Mouse (Mus musculus) forebrain, embryonic 11.5 days (tissue): ENCODE results near the gene Mmgt2. TPM values are rescaled to one million over a fixed set of nuclear protein-coding genes. Genes with fewer than 3 reads are reported as not detected.

Experiments
- ATAC-seq: fragments of 200-750 bp; cut with Nextera tagmentation; replicated peaks from 2 replicates; pipeline ENCODE4 v1.8.0; 2017; ENCODE audit warnings: moderate TSS enrichment; ENCODE audit not compliant: low FRiP score
- DNase-seq: peaks from one replicate; pipeline ENCODE4 v3.0.0-alpha.2; 2017; ENCODE audit warnings: low spot score
- H3K27ac ChIP-seq: fragments of 300-500 bp; sonication (generic); 2 replicates; pipeline ENCODE4 v1.5.1; 2014; ENCODE audit warnings: low read depth, low read length
- H3K27me3 ChIP-seq: fragments of 300-500 bp; sonication (generic); 2 replicates; pipeline ENCODE4 v1.6.1; 2014; ENCODE audit warnings: mild to moderate bottlenecking, low read length, mixed read lengths; ENCODE audit not compliant: control insufficient read depth, insufficient read depth
- H3K36me3 ChIP-seq: fragments of 300-500 bp; sonication (generic); 2 replicates; pipeline ENCODE4 v1.6.1; 2014; ENCODE audit warnings: mild to moderate bottlenecking, low read length, moderate library complexity, mixed read lengths; ENCODE audit not compliant: control insufficient read depth, insufficient read depth
- H3K4me1 ChIP-seq: fragments of 300-500 bp; sonication (generic); replicated peaks from 2 replicates; pipeline ENCODE4 v1.6.1; 2014; ENCODE audit warnings: low read length, mixed read lengths; ENCODE audit not compliant: control insufficient read depth, insufficient read depth
- H3K4me2 ChIP-seq: fragments of 300-500 bp; sonication (generic); 2 replicates; pipeline ENCODE4 v1.6.1; 2014; ENCODE audit warnings: low read depth, mild to moderate bottlenecking, low read length, moderate library complexity, mixed read lengths; ENCODE audit not compliant: severe bottlenecking
- H3K4me3 ChIP-seq: fragments of 300-500 bp; sonication (generic); 2 replicates; pipeline ENCODE4 v1.5.1; 2014; ENCODE audit warnings: low read depth, low read length
- H3K9ac ChIP-seq: fragments of 300-500 bp; sonication (generic); 2 replicates; pipeline ENCODE4 v1.6.1; 2014; ENCODE audit warnings: low read length
- H3K9me3 ChIP-seq: fragments of 300-500 bp; sonication (generic); 2 replicates; pipeline ENCODE4 v1.6.1; 2016; ENCODE audit warnings: low read length, mixed read lengths; ENCODE audit not compliant: control insufficient read depth
- WGBS: fragments of 180-500 bp; shearing (Covaris S2); extraction: QIAGEN DNeasy Blood & Tissue Kit; methylation state at CpG from one replicate; pipeline ENCODE4 v1.1.7; 2014; 5-methylcytosine and 5-hydroxymethylcytosine counted together
- polyA plus RNA-seq: library from polyadenylated mRNA; unstranded; fragments of >200 nt; fragmentation: Nextera tagmentation; extraction: Ambion mirVana; gene quantifications from 2 replicates; pipeline ENCODE4 v1.2.1, GENCODE M21; 2014

The Mmgt2 gene
- polyA plus RNA-seq, 1 experiment from 2014 or later: 37.8 TPM

DNA sequence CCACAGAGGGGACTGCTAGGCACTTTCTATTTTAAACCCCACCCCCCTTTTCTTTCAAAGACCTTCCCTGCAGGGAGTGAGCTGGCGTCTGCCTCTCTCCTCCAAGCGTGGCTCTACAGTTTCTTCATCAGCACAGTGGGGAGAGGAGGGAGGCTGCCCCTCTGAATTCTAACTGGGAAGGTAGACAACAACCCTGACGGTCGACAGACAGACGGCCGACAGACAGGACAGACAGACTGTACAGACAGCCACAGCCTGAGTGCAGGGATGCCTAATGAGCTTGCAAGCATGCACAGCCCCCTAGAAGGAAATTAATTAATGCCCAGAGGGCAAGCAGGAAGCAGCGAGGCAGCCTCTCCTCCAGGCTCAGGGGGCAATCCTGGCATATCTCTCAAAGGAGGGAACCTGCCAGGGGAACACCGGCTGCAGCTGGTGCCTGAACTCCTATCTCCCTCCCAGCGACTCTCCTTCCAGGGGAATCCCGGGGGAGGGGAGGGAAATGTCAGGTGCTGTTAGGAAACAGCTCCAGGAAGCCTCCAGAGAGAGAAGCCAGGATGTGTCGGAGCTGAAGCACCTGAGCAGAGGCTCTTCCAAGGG, 18.1 kb upstream of the Mmgt2 start:
- peaks cover 28% of the 10 kb centered on the region for H3K4me1 ChIP-seq
- ATAC-seq (peak; percentile 84), DNase-seq (peak; percentile 75)
- no peaks in the 10 kb centered on the region for H3K9me3 ChIP-seq
- H3K4me2 ChIP-seq: peak overlapping the region; percentile 41
- 0 out of 2 replicates have a peak overlapping the region, but pooled peaks have one; percentile 1 for H3K4me3 ChIP-seq
- no peaks in the 10 kb centered on the region for H3K36me3 ChIP-seq
- peak overlapping the region; percentile 47 for H3K9ac ChIP-seq
- WGBS: 3% methylated on average over 11 of the region's 11 CpGs
- H3K27me3 ChIP-seq: no peaks in the 10 kb centered on the region
- peak overlapping the region; percentile 74 for H3K27ac ChIP-seq

DNA sequence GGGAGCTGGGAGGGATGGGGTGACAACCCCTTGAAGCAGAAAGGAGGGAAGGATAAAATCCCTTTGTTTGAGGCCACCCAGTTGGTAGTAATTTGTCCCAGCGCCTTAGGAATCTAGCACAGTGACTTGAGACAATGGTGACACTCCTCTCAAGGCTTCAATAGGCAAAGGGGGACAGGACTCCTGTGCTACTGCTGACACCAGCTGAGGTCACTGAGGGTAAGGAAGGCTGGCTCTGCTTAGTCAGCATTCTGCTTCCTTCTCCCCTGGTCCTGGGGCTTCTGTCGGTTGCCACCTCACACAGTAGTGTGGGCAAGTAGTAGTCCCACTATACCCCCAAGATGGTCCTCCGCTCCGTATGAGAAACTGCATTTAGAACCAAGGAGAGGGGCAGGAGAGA, 17.3 kb upstream of the Mmgt2 start:
- Histone ChIP-seq H3K4me1 (peaks cover 26% of the 10 kb centered on the region), H3K4me2 (peak overlapping the region; percentile 41; the same call in 1 of the 2 replicates), H3K9ac (peak overlapping the region; percentile 6; the same call in 1 of the 2 replicates), H3K27ac (peak overlapping the region; percentile 74), H3K27me3 (no peaks in the 10 kb centered on the region), H3K4me3 (no peak overlapping the region), H3K36me3 (no peaks in the 10 kb centered on the region), H3K9me3 (no peaks in the 10 kb centered on the region)
- DNase-seq: no peak
- peak; percentile 19; the same call in 1 of the 2 replicates for ATAC-seq
- 20% methylated on average over 4 of the region's 4 CpGs for WGBS

DNA sequence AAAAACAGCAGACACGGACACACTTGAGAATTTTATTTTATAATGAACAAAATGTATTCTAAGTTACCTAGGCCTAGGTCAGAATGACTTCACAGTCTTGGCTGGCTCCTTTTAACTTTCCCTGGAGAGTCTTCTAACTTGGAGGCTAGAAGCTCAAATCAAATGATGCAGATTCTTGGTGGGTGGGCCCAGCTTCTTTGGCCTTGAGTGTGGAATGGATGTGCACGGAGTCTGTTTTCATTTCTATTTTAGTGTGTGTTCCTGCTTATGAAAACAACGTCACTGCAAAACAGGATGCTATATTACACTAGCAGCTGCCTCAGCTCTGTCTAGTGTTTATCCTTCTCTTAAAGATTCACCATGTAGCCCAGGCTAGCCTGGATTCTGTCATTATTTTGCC, 13.1 kb upstream of the Mmgt2 start:
- DNase-seq (no peak), ATAC-seq (no peak)
- Histone ChIP-seq H3K4me2 (no peak overlapping the region), H3K27me3 (no peaks in the 10 kb centered on the region), H3K27ac (no peak overlapping the region), H3K4me1 (peaks cover 12% of the 10 kb centered on the region), H3K9me3 (no peaks in the 10 kb centered on the region), H3K36me3 (no peaks in the 10 kb centered on the region), H3K4me3 (no peak overlapping the region), H3K9ac (no peak overlapping the region)
- 83% methylated on average over 3 of the region's 3 CpGs for WGBS

DNA sequence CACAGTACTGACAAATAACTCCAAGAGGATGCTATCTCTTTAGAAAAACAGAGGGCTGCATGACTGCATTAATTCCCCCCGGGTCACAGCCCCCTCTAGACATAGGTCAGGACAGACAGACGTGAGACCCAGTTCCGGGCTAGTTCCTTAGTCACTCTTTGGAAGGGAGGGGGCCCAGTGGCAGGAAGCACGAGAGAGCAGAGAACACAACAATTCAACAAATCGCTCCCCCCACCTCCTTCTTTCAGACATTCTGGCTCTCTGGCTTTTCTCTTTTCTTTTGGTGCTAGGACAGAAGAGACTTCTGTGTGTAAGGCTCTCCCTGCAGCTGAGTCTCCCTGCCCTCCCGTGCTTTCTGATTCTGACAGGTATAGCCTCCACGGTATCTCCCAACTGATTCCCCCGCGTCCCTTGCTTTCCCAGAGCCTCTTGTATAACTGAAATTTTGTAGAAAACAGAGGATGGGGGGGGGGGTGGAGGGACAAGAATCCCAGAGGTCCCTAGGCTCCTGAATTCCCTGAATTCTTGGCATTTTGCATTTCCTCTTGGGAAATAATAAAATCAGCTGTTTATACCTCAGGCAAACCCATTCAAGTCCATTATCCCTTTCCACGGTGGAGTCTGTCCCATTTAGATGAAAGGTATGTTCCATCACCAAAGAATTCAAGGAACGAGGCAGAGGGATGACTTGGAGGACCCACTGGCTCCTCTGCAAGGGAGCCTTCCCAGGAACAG, 12.2 kb upstream of the Mmgt2 start:
- peaks cover 3% of the 10 kb centered on the region for H3K4me1 ChIP-seq
- no peak overlapping the region for H3K4me3 ChIP-seq
- DNase-seq: no peak
- no peak overlapping the region for H3K9ac ChIP-seq
- no peaks in the 10 kb centered on the region for H3K9me3 ChIP-seq
- no peak overlapping the region for H3K4me2 ChIP-seq
- ATAC-seq: no peak
- H3K27me3 ChIP-seq: no peaks in the 10 kb centered on the region
- no peaks in the 10 kb centered on the region for H3K36me3 ChIP-seq
- H3K27ac ChIP-seq: no peak overlapping the region
- WGBS: 67% methylated on average over 11 of the region's 11 CpGs

DNA sequence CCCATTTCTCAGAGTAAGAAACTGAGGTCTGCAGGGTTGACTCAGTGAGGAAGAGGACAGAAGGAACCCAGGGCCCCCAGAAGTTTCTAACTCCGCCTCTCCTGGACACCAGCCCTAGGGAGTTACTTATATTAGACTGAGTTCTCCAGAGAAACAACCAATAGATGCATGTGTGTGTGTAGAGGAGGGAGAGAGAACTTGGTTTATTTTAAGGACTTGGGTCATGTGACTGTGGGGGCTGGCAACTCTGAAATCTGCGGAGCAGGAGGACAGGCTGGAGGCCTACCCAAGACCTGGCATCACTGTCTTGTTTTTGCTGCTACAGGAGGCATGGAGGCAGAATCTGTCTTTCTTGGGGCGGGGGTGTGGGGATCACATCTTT, 11.6 kb upstream of the Mmgt2 start:
- no peak overlapping the region for H3K4me2 ChIP-seq
- ATAC-seq (no peak), DNase-seq (no peak)
- H3K27me3 ChIP-seq: no peaks in the 10 kb centered on the region
- H3K36me3 ChIP-seq: no peaks in the 10 kb centered on the region
- no peak overlapping the region for H3K27ac ChIP-seq
- H3K4me1 ChIP-seq: no peaks in the 10 kb centered on the region
- no peak overlapping the region for H3K9ac ChIP-seq
- H3K4me3 ChIP-seq: no peak overlapping the region
- 81% methylated on average over 3 of the region's 3 CpGs for WGBS
- H3K9me3 ChIP-seq: no peaks in the 10 kb centered on the region

DNA sequence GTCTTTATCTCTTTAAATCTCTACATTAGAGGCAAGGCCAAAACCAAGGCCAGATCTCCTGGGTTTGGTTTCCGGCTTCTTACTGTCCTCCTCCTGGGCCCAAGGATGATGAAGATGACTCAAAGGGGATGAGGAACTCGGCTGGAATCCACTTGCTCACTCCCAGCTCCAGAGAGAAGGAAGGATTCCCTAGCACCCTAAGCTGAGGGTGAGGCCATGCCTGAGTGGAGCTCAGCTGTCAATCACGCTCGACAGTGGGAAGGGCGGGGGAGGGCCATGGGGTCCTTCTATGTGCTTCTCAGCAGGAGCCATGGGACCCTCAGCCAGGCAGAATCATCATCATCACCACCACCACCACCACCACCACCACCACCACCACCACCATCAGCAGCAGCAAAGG, 11.1 kb upstream of the Mmgt2 start:
- DNase-seq (no peak), ATAC-seq (no peak)
- H3K4me1 ChIP-seq: no peaks in the 10 kb centered on the region
- no peaks in the 10 kb centered on the region for H3K9me3 ChIP-seq
- H3K4me2 ChIP-seq: no peak overlapping the region
- no peak overlapping the region for H3K4me3 ChIP-seq
- H3K36me3 ChIP-seq: no peaks in the 10 kb centered on the region
- no peaks in the 10 kb centered on the region for H3K27me3 ChIP-seq
- H3K9ac ChIP-seq: no peak overlapping the region
- WGBS: 78% methylated on average over 5 of the region's 5 CpGs
- no peak overlapping the region for H3K27ac ChIP-seq

DNA sequence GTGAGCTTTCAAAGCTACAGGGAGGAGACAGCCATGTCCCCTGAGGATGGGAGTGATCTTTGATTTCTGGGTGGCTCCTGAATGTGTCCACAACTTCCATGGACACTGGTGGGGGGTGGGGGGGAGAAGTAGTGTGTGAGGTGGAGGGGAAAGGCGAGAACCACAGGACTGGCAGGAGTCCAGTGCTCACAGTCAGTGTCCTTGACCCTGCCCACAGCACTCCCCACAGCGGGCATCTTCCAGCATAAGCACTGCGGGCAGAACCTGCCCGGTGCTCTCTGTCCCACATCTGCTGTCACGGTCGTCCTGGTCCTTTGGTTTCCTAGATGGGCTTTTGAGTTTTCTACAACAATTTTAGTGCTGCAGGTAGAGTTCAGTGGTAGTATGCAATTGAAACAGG, 10.7 kb upstream of the Mmgt2 start:
- no peak for DNase-seq
- Histone ChIP-seq H3K4me2 (no peak overlapping the region), H3K27me3 (no peaks in the 10 kb centered on the region), H3K9ac (no peak overlapping the region), H3K9me3 (no peaks in the 10 kb centered on the region), H3K4me1 (no peaks in the 10 kb centered on the region), H3K36me3 (no peaks in the 10 kb centered on the region), H3K4me3 (no peak overlapping the region), H3K27ac (no peak overlapping the region)
- no peak for ATAC-seq
- WGBS: 89% methylated on average over 6 of the region's 6 CpGs

DNA sequence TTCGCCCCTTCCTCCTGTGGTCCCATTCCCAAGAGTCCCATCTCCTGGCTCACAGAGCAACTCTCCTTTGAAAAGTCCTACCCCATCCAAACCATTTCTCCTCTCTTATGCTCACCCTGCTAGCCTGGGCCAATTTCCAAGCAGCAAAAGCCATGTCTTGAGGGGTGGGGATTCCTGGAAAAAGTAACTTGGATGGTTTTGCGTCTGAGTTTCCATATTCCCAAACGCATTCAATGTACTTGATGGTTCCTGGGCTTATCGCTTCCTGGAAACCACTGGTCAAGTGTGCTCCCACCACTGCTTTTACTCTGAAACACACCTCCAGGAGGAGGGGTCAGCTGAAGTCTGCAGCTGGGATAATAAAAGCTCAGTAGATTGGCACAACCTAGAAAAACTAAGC, 10.1 kb upstream of the Mmgt2 start:
- Histone ChIP-seq H3K36me3 (no peaks in the 10 kb centered on the region), H3K9ac (no peak overlapping the region), H3K4me2 (no peak overlapping the region), H3K4me3 (no peak overlapping the region), H3K27me3 (no peaks in the 10 kb centered on the region), H3K27ac (no peak overlapping the region), H3K4me1 (no peaks in the 10 kb centered on the region; the same call in 1 of the 2 replicates), H3K9me3 (no peaks in the 10 kb centered on the region)
- WGBS: 95% methylated on average over 4 of the region's 4 CpGs
- ATAC-seq (no peak), DNase-seq (no peak)

DNA sequence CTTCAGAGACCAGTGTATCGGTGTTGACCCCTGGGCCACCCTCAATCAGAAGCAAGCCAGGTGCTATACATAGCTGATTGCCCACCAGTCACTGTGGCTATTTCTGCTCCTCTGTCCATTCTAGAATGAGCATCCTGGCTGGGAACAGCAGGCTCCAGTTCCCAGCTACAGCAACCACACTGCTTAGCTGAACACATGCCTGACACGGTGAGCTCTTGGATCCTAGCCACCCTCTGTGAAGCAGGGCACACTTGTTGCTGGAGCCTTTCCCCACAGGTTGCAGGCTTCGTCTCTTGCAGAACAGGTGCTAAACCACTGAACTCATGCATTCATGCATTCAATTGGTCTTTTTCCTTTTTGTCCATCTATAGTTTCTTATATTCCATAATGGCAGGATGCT, 8.1 kb upstream of the Mmgt2 start:
- WGBS: 83% methylated on average over 3 of the region's 3 CpGs
- DNase-seq: no peak

More for the DNA sequence above, 8.1 kb upstream of the Mmgt2 start:
- H3K4me2 ChIP-seq: no peak overlapping the region
- H3K4me3 ChIP-seq: no peak overlapping the region
- ATAC-seq: no peak
- no peak overlapping the region for H3K9ac ChIP-seq
- H3K27me3 ChIP-seq: no peaks in the 10 kb centered on the region
- no peak overlapping the region for H3K27ac ChIP-seq
- H3K9me3 ChIP-seq: no peaks in the 10 kb centered on the region
- H3K4me1 ChIP-seq: peaks cover under 1% of the 10 kb centered on the region; the same call in 1 of the 2 replicates
- no peaks in the 10 kb centered on the region for H3K36me3 ChIP-seq
